Comparison of ENCODE assay signal across 11 mouse cellular contexts in genomic region chr11:75033581-75034067, GRCm38 (mm10).
DNase-seq lines count a peak whose midpoint lies in the region; ATAC-seq and TF ChIP-seq lines count a peak whose summit lies in the region.
"Had no signal": no experiment of that assay in that cellular context is flagged by ENCODE, and none has a peak within 500 bp of the region (broad histone marks: within the 10 kb centered on the region; RNA-seq: fewer than 3 reads in every experiment).

No protein-coding gene starts in this region.

- H3K9me3 ChIP-seq in heart, embryonic 12.5 days (replicated peaks) = no peaks in the 10 kb centered on the region
- no peaks in the 10 kb centered on the region for H3K9me3 ChIP-seq in heart, embryonic 10.5 days
- H3K9me3 ChIP-seq in lung, postnatal 0 days (ENCODE audit: low read length) = no peaks in the 10 kb centered on the region
- H3K9me3 ChIP-seq: limb, embryonic 13.5 days had no signal

- DNase-seq in cerebellum, postnatal 10 days = peak; percentile 43 to 45
- no peak for DNase-seq in cerebellum, adult 9-10 months
- no peak for DNase-seq in heart, embryonic 10.5 days (ENCODE audit: low spot score)
- peak; percentile 86 for DNase-seq in lung, postnatal 0 days (ENCODE audit: low spot score)
- no peak for DNase-seq in lung, adult 2 months
- no peak for DNase-seq in natural killer cell, adult 2 months (ENCODE audit: low spot score in 2 of 2)
- DNase-seq in left cerebral cortex, postnatal 14 days (ENCODE audit: low spot score in 2 of 2) = no peak
- DNase-seq: kidney, adult 2 months; right cerebral cortex, postnatal 25 days had no signal

- 53% methylated on average over 5 of the region's 5 CpGs for WGBS in heart, embryonic 12.5 days
- WGBS in heart, embryonic 10.5 days = 62% methylated on average over 5 of the region's 5 CpGs
- 41% methylated on average over 5 of the region's 5 CpGs for WGBS in lung, postnatal 0 days
- 44% methylated on average over 5 of the region's 5 CpGs for WGBS in lung, adult 2 months

- intact Hi-C loops in left cerebral cortex, postnatal 14 days (cut with DNase I) = no loop called here

- no peak overlapping the region for H3K4me3 ChIP-seq in heart, embryonic 12.5 days
- H3K4me3 ChIP-seq in heart, embryonic 10.5 days = no peak overlapping the region
- no peak overlapping the region for H3K4me3 ChIP-seq in lung, postnatal 0 days (ENCODE audit: low read depth, low read length)
- H3K4me3 ChIP-seq in lung, adult 2 months (replicated peaks; ENCODE audit: extremely low read depth, low read depth, low read length) = no peak overlapping the region
- H3K4me3 ChIP-seq: limb, embryonic 13.5 days had no signal

- no peak for TF ChIP-seq CTCF in lung, postnatal 0 days (IDR thresholded peaks at IDR 0.05)
- no peak for TF ChIP-seq CTCF in lung, adult 2 months (IDR thresholded peaks at IDR 0.05; ENCODE audit: insufficient read depth, low read length)

- H3K27me3 ChIP-seq in heart, embryonic 12.5 days (replicated peaks) = no peaks in the 10 kb centered on the region
- H3K27me3 ChIP-seq in heart, embryonic 10.5 days (ENCODE audit: insufficient read depth, poor library complexity, severe bottlenecking) = no peaks in the 10 kb centered on the region
- H3K27me3 ChIP-seq in lung, postnatal 0 days (replicated peaks; ENCODE audit: insufficient read depth, low read length) = no peaks in the 10 kb centered on the region
- H3K27me3 ChIP-seq: limb, embryonic 13.5 days had no signal

- H3K9ac ChIP-seq in heart, embryonic 12.5 days = no peak overlapping the region
- no peak overlapping the region for H3K9ac ChIP-seq in lung, postnatal 0 days (replicated peaks; ENCODE audit: low read depth)
- H3K9ac ChIP-seq: limb, embryonic 13.5 days had no signal

- ATAC-seq in heart, embryonic 12.5 days (ENCODE audit: insufficient number of reproducible peaks, low FRiP score) = peak; percentile 15; the same call in 1 of the 2 replicates
- ATAC-seq in lung, postnatal 0 days = peak; percentile 86

- H3K36me3 ChIP-seq in heart, embryonic 12.5 days = 0 out of 2 replicates have a peak, but pooled peaks cover 2% of the 10 kb centered on the region
- peaks cover 3% of the 10 kb centered on the region for H3K36me3 ChIP-seq in heart, embryonic 10.5 days
- no peaks in the 10 kb centered on the region for H3K36me3 ChIP-seq in lung, postnatal 0 days (ENCODE audit: insufficient read depth, low read length)

- H3K4me2 ChIP-seq in heart, embryonic 12.5 days = no peak overlapping the region
- 0 out of 2 replicates have a peak overlapping the region, but pooled peaks have one; percentile 5 for H3K4me2 ChIP-seq in lung, postnatal 0 days (replicated peaks; ENCODE audit: low read depth, low read length)
- H3K4me2 ChIP-seq: limb, embryonic 13.5 days had no signal

- 0 out of 2 replicates have a peak overlapping the region, but pooled peaks have one; percentile 13 for H3K27ac ChIP-seq in heart, embryonic 12.5 days (ENCODE audit: poor library complexity, severe bottlenecking)
- H3K27ac ChIP-seq in heart, embryonic 10.5 days = no peak overlapping the region
- peak overlapping the region; percentile 62 for H3K27ac ChIP-seq in lung, postnatal 0 days (ENCODE audit: low read length)
- H3K27ac ChIP-seq: limb, embryonic 13.5 days had no signal

- H3K4me1 ChIP-seq in heart, embryonic 12.5 days (replicated peaks) = peaks cover 24% of the 10 kb centered on the region
- peaks cover 12% of the 10 kb centered on the region for H3K4me1 ChIP-seq in heart, embryonic 10.5 days
- peaks cover 11% of the 10 kb centered on the region; the same call in 1 of the 2 replicates for H3K4me1 ChIP-seq in lung, postnatal 0 days (ENCODE audit: insufficient read depth, low read depth, low read length)
- H3K4me1 ChIP-seq in lung, adult 2 months (ENCODE audit: control insufficient read depth, insufficient read depth, low read length) = peaks cover 9% of the 10 kb centered on the region

- no peak for TF ChIP-seq POLR2A in lung, adult 2 months (IDR thresholded peaks at IDR 0.05; ENCODE audit: borderline replicate concordance, extremely low read depth, low read depth, low read length)

- peak; percentile 77 for TF ChIP-seq EP300 in lung, postnatal 0 days (IDR thresholded peaks at IDR 0.05)

Comparison
In these comparisons a context has a peak if more than half of its experiments do, and no peak if none do; other contexts are left out.
1. DNase-seq: peak in cerebellum, postnatal 10 days (2 of 2) and lung, postnatal 0 days (single experiment); none in cerebellum, adult 9-10 months (single experiment), heart, embryonic 10.5 days (single experiment), lung, adult 2 months (single experiment), natural killer cell, adult 2 months (0 of 2) and left cerebral cortex, postnatal 14 days (0 of 2).